Mouse (Mus musculus) stomach, embryonic 14.5 days (tissue): ENCODE data around the gene Tmem53. TPM values are rescaled to one million over a fixed set of nuclear protein-coding genes. Genes with fewer than 3 reads are reported as not detected.
A peak's percentile ranks its signal among the peaks of the same experiment; 100 is the strongest.

Experiments used
- ATAC-seq: fragments of 200-750 bp; cut with Nextera tagmentation; 2 replicates; pipeline ENCODE4 v1.8.0; 2017; ENCODE audit warnings: low read depth, moderate TSS enrichment; ENCODE audit not compliant: insufficient number of reproducible peaks, insufficient read depth, low FRiP score
- H3K27ac ChIP-seq: fragments of 300-500 bp; sonication (generic); 2 replicates; pipeline ENCODE4 v1.5.1; 2014; ENCODE audit warnings: mild to moderate bottlenecking, low read length, moderate library complexity, mixed read lengths
- H3K27me3 ChIP-seq: fragments of 300-500 bp; sonication (generic); 2 replicates; pipeline ENCODE4 v1.6.1; 2014; ENCODE audit warnings: low read length, control low read depth, mixed read lengths; ENCODE audit not compliant: control insufficient read depth, insufficient read depth
- H3K36me3 ChIP-seq: fragments of 300-500 bp; sonication (generic); 2 replicates; pipeline ENCODE4 v1.6.1; 2014; ENCODE audit warnings: mild to moderate bottlenecking, control low read depth, low read length, moderate library complexity, mixed read lengths; ENCODE audit not compliant: control insufficient read depth, insufficient read depth
- H3K4me1 ChIP-seq: fragments of 300-500 bp; sonication (generic); 2 replicates; pipeline ENCODE4 v1.6.1; 2014; ENCODE audit warnings: low read length, control low read depth, mixed read lengths; ENCODE audit not compliant: control insufficient read depth, insufficient read depth
- H3K4me2 ChIP-seq: fragments of 300-500 bp; sonication (generic); replicated peaks from 2 replicates; pipeline ENCODE4 v1.6.1; 2014; ENCODE audit warnings: low read depth, low read length, control low read depth
- H3K4me3 ChIP-seq: fragments of 300-500 bp; sonication (generic); 2 replicates; pipeline ENCODE4 v1.5.1; 2014; ENCODE audit warnings: low read depth, low read length, control low read depth
- H3K9ac ChIP-seq: fragments of 300-500 bp; sonication (generic); replicated peaks from 2 replicates; pipeline ENCODE4 v1.6.1; 2014; ENCODE audit warnings: low read depth, mild to moderate bottlenecking, control low read depth, low read length, moderate library complexity, mixed read lengths
- H3K9me3 ChIP-seq: fragments of 300-500 bp; sonication (generic); 2 replicates; pipeline ENCODE4 v1.6.1; 2016; ENCODE audit warnings: low read depth, low read length, control low read depth; ENCODE audit not compliant: control insufficient read depth
- WGBS: fragments of 180-500 bp; shearing (Covaris S2); extraction: QIAGEN DNeasy Blood & Tissue Kit; methylation state at CpG from one replicate; pipeline ENCODE4 v1.1.7; 2014; 5-methylcytosine and 5-hydroxymethylcytosine counted together
- polyA plus RNA-seq: library from polyadenylated mRNA; unstranded; fragments of >200 nt; fragmentation: Nextera tagmentation; extraction: Ambion mirVana; gene quantifications from 2 replicates; pipeline ENCODE4 v1.2.1, GENCODE M21; 2014

The Tmem53 gene
- polyA plus RNA-seq, 1 experiment from 2014 or later, result 18.9 TPM

DNA sequence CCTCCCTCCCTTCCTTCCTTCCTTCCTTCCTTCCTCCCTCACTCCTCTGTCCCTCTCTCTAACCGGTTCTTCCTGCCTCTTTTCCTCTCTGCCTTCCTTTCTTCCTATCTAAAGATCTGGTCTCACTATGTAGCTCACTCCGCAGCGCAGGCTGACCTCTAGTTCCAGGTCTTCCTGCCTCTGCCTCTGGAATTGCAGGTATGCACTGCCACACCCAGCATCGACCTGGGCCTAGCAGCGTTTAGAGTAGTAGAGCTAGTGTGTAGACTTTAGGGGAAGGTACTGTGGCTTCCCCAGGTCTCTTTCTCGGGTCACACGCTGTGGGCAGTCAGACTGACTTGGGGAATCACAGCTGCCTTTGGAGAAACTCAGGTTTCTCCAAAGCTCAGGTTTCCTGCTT lies 53.7 kb downstream of the Tmem53 start:
- Histone ChIP-seq H3K4me2 (no peak overlapping the region), H3K4me3 (no peak overlapping the region), H3K27ac (no peak overlapping the region), H3K4me1 (peaks cover 11% of the 10 kb centered on the region; the same call in 1 of the 2 replicates), H3K9me3 (no peaks in the 10 kb centered on the region), H3K36me3 (no peaks in the 10 kb centered on the region), H3K9ac (no peak overlapping the region), H3K27me3 (peaks cover 25% of the 10 kb centered on the region)
- 48% methylated on average over 7 of the region's 7 CpGs for WGBS
- ATAC-seq, result no peak

DNA sequence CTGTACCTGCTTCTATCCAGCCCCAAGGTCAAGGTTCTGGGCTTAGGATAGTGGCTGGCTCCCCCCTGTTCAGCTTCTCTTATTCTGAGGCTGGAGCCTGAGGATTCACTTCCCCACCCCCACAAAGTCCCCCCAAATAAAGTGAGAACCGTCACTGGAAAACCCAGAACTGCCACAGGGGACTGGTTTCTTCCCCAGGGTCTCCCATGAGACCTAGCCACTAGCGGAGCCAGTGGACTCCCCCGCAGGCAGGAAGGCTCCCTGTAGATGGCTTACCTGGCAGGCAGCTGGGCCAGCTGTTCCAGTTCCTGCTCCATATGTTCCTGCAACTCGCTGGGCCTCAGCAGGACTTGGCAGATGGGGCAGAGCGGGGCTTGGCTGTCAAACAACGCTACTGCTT lies 55.5 kb downstream of the Tmem53 start:
- ATAC-seq, result no peak
- Histone ChIP-seq H3K36me3 (no peaks in the 10 kb centered on the region), H3K4me3 (no peak overlapping the region), H3K4me1 (peaks cover 14% of the 10 kb centered on the region), H3K27me3 (peaks cover 24% of the 10 kb centered on the region), H3K9me3 (no peaks in the 10 kb centered on the region), H3K4me2 (no peak overlapping the region), H3K27ac (no peak overlapping the region), H3K9ac (no peak overlapping the region)
- WGBS, result 57% methylated on average over 6 of the region's 6 CpGs

- WGBS, result 92% methylated on average over 1 of the region's 1 CpGs
- peaks cover 3% of the 10 kb centered on the region; the same call in 1 of the 2 replicates for H3K27me3 ChIP-seq
- no peaks in the 10 kb centered on the region for H3K36me3 ChIP-seq
- H3K4me3 ChIP-seq, result no peak overlapping the region
- H3K4me1 ChIP-seq, result peaks cover 11% of the 10 kb centered on the region
- no peaks in the 10 kb centered on the region for H3K9me3 ChIP-seq
- no peak overlapping the region for H3K27ac ChIP-seq
- H3K9ac ChIP-seq, result no peak overlapping the region
- no peak overlapping the region for H3K4me2 ChIP-seq
- ATAC-seq, result no peak
These were observed 57.7 kb downstream of the Tmem53 start for GRCm38 (mm10) chr4:117309427-117309826.

DNA sequence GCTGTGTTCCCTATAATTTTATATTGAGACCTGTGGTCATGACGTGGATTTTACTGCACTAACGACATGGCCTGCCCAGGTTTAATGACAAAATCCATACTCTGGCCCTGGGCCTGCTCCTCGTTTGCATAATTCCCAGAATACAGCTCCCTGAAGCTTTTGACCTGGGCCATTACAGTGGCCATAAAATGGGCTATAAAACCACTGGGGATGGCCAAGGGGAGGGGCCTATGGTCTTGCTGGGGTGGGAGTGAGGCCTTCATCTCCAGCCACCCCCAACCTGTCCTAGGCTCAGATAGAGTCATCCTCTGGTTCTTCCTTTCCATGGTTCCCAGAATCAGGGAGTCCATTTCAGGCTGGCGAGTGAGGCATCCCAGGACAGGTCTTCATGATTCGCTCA lies 60.1 kb downstream of the Tmem53 start:
- no peak overlapping the region for H3K4me3 ChIP-seq
- H3K4me2 ChIP-seq, result no peak overlapping the region
- no peak overlapping the region for H3K27ac ChIP-seq
- ATAC-seq, result no peak
- peaks cover 9% of the 10 kb centered on the region for H3K27me3 ChIP-seq
- H3K36me3 ChIP-seq, result no peaks in the 10 kb centered on the region
- H3K4me1 ChIP-seq, result peaks cover 9% of the 10 kb centered on the region; the same call in 1 of the 2 replicates
- no peak overlapping the region for H3K9ac ChIP-seq
- WGBS, result 45% methylated on average over 5 of the region's 5 CpGs
- no peaks in the 10 kb centered on the region for H3K9me3 ChIP-seq

DNA sequence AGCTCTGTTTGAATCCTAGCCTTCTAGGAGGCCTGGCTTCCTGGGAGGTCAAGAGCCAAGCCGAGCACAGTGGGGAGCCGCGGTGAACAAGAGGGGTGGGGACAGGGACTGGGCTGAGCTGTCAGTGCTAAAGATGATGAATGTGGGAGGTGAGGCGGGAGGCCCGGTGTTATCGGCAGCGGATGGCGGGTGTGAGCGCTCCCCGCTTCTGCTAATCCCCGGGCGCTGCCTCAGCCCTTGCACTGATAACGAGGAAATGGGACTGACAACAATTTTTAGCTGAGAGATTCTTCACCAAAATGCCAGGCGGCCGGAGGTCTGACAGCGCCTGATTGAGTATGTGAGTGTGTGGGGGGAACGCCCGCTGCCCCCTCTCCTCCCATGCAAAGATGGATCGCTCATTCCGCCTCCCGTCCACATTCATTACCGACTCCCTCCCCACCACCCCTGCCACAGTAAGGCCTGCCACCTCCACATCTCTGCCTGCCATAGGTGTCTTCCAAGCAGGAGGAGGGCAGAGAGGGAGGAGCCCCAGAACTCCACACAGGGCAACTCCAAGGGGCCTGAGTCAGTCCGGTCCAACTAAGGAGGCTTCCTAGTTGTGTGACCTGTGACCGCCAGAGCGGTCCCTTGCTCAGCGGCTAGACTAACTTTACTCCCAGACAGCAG lies 60.8 kb downstream of the Tmem53 start:
- Histone ChIP-seq H3K27ac (no peak overlapping the region), H3K4me3 (no peak overlapping the region), H3K27me3 (peaks cover 12% of the 10 kb centered on the region), H3K9me3 (no peaks in the 10 kb centered on the region), H3K4me2 (peak overlapping the region; percentile 14; the same call in 1 of the 2 replicates), H3K4me1 (peaks cover 13% of the 10 kb centered on the region; the same call in 1 of the 2 replicates), H3K36me3 (no peaks in the 10 kb centered on the region), H3K9ac (no peak overlapping the region)
- peak; percentile 73; the same call in 1 of the 2 replicates for ATAC-seq
- 4% methylated on average over 26 of the region's 26 CpGs for WGBS

- peaks cover 18% of the 10 kb centered on the region for H3K4me1 ChIP-seq
- no peak overlapping the region for H3K9ac ChIP-seq
- peaks cover 12% of the 10 kb centered on the region for H3K27me3 ChIP-seq
- H3K27ac ChIP-seq, result no peak overlapping the region
- 8% methylated on average over 4 of the region's 4 CpGs for WGBS
- no peak overlapping the region for H3K4me2 ChIP-seq
- no peaks in the 10 kb centered on the region for H3K9me3 ChIP-seq
- no peak overlapping the region for H3K4me3 ChIP-seq
- ATAC-seq, result no peak
- no peaks in the 10 kb centered on the region for H3K36me3 ChIP-seq
These were observed 61.3 kb downstream of the Tmem53 start for GRCm38 (mm10) chr4:117313085-117313424.

- Histone ChIP-seq H3K4me3 (no peak overlapping the region), H3K27ac (no peak overlapping the region), H3K9ac (no peak overlapping the region), H3K36me3 (no peaks in the 10 kb centered on the region), H3K4me1 (peaks cover 20% of the 10 kb centered on the region), H3K27me3 (peaks cover 12% of the 10 kb centered on the region), H3K4me2 (no peak overlapping the region), H3K9me3 (no peaks in the 10 kb centered on the region)
- 49% methylated on average over 16 of the region's 16 CpGs for WGBS
- ATAC-seq, result no peak
These were observed 63.2 kb downstream of the Tmem53 start for GRCm38 (mm10) chr4:117314849-117315500.

DNA sequence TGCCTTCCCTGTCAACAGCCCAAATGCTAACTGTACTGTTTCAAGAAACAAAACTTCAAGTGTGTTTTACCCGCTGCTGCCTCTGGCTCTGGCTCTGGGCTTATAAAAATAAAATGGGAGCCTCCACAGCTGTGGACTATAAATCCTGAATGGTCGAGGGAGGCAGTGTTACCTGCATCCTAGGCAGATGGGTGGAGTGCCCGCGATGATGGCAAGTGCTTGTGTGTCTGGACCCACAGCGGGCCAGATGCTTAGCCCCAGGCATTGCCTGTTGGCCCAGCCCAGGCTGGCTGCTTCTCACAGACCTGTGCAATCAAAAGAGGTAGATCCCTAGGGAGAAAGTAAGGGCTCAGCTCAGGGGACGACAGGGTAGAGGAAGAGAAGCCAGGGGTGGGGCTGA lies 65.0 kb downstream of the Tmem53 start:
- H3K9me3 ChIP-seq, result no peaks in the 10 kb centered on the region
- 35% methylated on average over 6 of the region's 6 CpGs for WGBS
- no peak overlapping the region for H3K4me3 ChIP-seq
- H3K4me2 ChIP-seq, result no peak overlapping the region
- peaks cover 20% of the 10 kb centered on the region for H3K4me1 ChIP-seq
- no peaks in the 10 kb centered on the region for H3K36me3 ChIP-seq
- H3K27ac ChIP-seq, result no peak overlapping the region
- H3K27me3 ChIP-seq, result peaks cover 12% of the 10 kb centered on the region
- ATAC-seq, result no peak
- no peak overlapping the region for H3K9ac ChIP-seq
